Mouse (Mus musculus): ENCODE results near the gene Gm16503. TPM values are rescaled to one million over a fixed set of nuclear protein-coding genes. Genes with fewer than 3 reads are reported as not detected.
A peak's percentile ranks its signal among the peaks of the same experiment; 100 is the strongest.
"Not testable (repeated sequence)": the region's sequence is repeated elsewhere in the genome, so short reads cannot be mapped to it uniquely, and the experiment has no call there.

Gene Gm16503
- total RNA-seq (2021) = under 1 TPM; 0.26 to 0.27 TPM
- long read RNA-seq, experiment 1 = 0 reads
- long read RNA-seq, experiment 2 = 0 reads

GRCm38 (mm10) chr4:147539918-147540317 lies at the start of gene Gm16503:
Gene Gm16503, plus strand, starts transcription at chr4:147540218.
- DNase-seq; intact Hi-C loops (cut with DNase I): not testable (repeated sequence)

- DNase-seq; intact Hi-C loops (cut with DNase I): not testable (repeated sequence)
Measured at GRCm38 (mm10) chr4:147492117-147492516, 47.9 kb upstream of the Gm16503 start, which contains the start of gene Zfp982. Gene Zfp982, plus strand, starts transcription at chr4:147492417.

GRCm38 (mm10) chr4:147498772-147499613 lies 41.0 kb upstream of the Gm16503 start:
- intact Hi-C loops (cut with DNase I) = loop anchor here (1.0 kb wide), 1 partner anchor 77 kb away; no protein-coding TSS in a partner anchor
- not testable (repeated sequence) for DNase-seq

GRCm38 (mm10) chr4:147509174-147509573 lies 30.8 kb upstream of the Gm16503 start:
- intact Hi-C loops (cut with DNase I) = no loop called here
- no peak for DNase-seq

GRCm38 (mm10) chr4:147518981-147519380 lies 21.0 kb upstream of the Gm16503 start:
- intact Hi-C loops (cut with DNase I) = no loop called here
- no peak for DNase-seq

- intact Hi-C loops (cut with DNase I) = no loop called here
- DNase-seq = no peak
Measured at GRCm38 (mm10) chr4:147520100-147520499, 19.9 kb upstream of the Gm16503 start.

- no peak for DNase-seq
- intact Hi-C loops (cut with DNase I) = no loop called here
Measured at GRCm38 (mm10) chr4:147525125-147525524, 14.9 kb upstream of the Gm16503 start.

GRCm38 (mm10) chr4:147530366-147530765 lies 9.7 kb upstream of the Gm16503 start:
- no peak for DNase-seq
- intact Hi-C loops (cut with DNase I) = no loop called here

- DNase-seq; intact Hi-C loops (cut with DNase I): not testable (repeated sequence)
Measured at GRCm38 (mm10) chr4:147535916-147536315, 4.1 kb upstream of the Gm16503 start.

GRCm38 (mm10) chr4:147537702-147538101 lies 2.3 kb upstream of the Gm16503 start:
- DNase-seq = no peak
- intact Hi-C loops (cut with DNase I) = no loop called here

- DNase-seq = no peak
- intact Hi-C loops (cut with DNase I) = no loop called here
Measured at GRCm38 (mm10) chr4:147541105-147541504, 1.1 kb downstream of the Gm16503 start.

- intact Hi-C loops (cut with DNase I); DNase-seq: not testable (repeated sequence)
Measured at GRCm38 (mm10) chr4:147553071-147553470, 13.1 kb downstream of the Gm16503 start, which contains the start of gene Zfp985. Gene Zfp985, plus strand, starts transcription at chr4:147553277.

GRCm38 (mm10) chr4:147554361-147554760 lies 14.3 kb downstream of the Gm16503 start:
- DNase-seq; intact Hi-C loops (cut with DNase I): not testable (repeated sequence)

- DNase-seq; intact Hi-C loops (cut with DNase I): not testable (repeated sequence)
Measured at GRCm38 (mm10) chr4:147556921-147557320, 16.9 kb downstream of the Gm16503 start.

- DNase-seq; intact Hi-C loops (cut with DNase I): not testable (repeated sequence)
Measured at GRCm38 (mm10) chr4:147558011-147558410, 18.0 kb downstream of the Gm16503 start.

GRCm38 (mm10) chr4:147559096-147559495 lies 19.1 kb downstream of the Gm16503 start:
- intact Hi-C loops (cut with DNase I) = not testable (repeated sequence)
- DNase-seq = peak in 1 of 2 experiments; percentile 15

GRCm38 (mm10) chr4:147565426-147566220 lies 25.6 kb downstream of the Gm16503 start:
- no peak for DNase-seq
- intact Hi-C loops (cut with DNase I) = no loop called here

GRCm38 (mm10) chr4:147571156-147571555 lies 31.1 kb downstream of the Gm16503 start:
- DNase-seq; intact Hi-C loops (cut with DNase I): not testable (repeated sequence)

- intact Hi-C loops (cut with DNase I); DNase-seq: not testable (repeated sequence)
Measured at GRCm38 (mm10) chr4:147579371-147579770, 39.4 kb downstream of the Gm16503 start.

- DNase-seq = no peak
- intact Hi-C loops (cut with DNase I) = no loop called here
Measured at GRCm38 (mm10) chr4:147586511-147587473, 46.8 kb downstream of the Gm16503 start.
